Mouse (Mus musculus): ENCODE results near the gene Amotl1.

Amotl1 gene

GRCm38 (mm10) chr9:14641310-14642067, 3.4 kb downstream of the Amotl1 start:
- DNase-seq, result no peak

- DNase-seq, result no peak
These were observed 8.6 kb downstream of the Amotl1 start for GRCm38 (mm10) chr9:14636244-14636643.

GRCm38 (mm10) chr9:14635551-14635950, 9.3 kb downstream of the Amotl1 start:
- no peak for DNase-seq

- DNase-seq, result no peak
These were observed 10.7 kb downstream of the Amotl1 start for GRCm38 (mm10) chr9:14634155-14634554.

- no peak for DNase-seq
These were observed 12.3 kb downstream of the Amotl1 start for GRCm38 (mm10) chr9:14632365-14633163.

- DNase-seq, result no peak
These were observed 13.1 kb downstream of the Amotl1 start for GRCm38 (mm10) chr9:14631729-14632128.

- no peak for DNase-seq
These were observed 17.3 kb downstream of the Amotl1 start for GRCm38 (mm10) chr9:14627525-14627924.

GRCm38 (mm10) chr9:14625961-14626360, 18.9 kb downstream of the Amotl1 start:
- no peak for DNase-seq

- no peak for DNase-seq
These were observed 19.8 kb downstream of the Amotl1 start for GRCm38 (mm10) chr9:14625024-14625423.

GRCm38 (mm10) chr9:14623928-14624327, 20.9 kb downstream of the Amotl1 start:
- DNase-seq, result no peak

- no peak for DNase-seq
These were observed 21.6 kb downstream of the Amotl1 start for GRCm38 (mm10) chr9:14623250-14623649.

GRCm38 (mm10) chr9:14622848-14623247, 22.0 kb downstream of the Amotl1 start:
- DNase-seq, result no peak

GRCm38 (mm10) chr9:14620107-14620506, 24.7 kb downstream of the Amotl1 start:
- DNase-seq, result no peak

- DNase-seq, result no peak
These were observed 29.6 kb downstream of the Amotl1 start for GRCm38 (mm10) chr9:14614931-14615880.

- DNase-seq, result peak; percentile 21
These were observed 30.5 kb downstream of the Amotl1 start for GRCm38 (mm10) chr9:14614205-14614930.

GRCm38 (mm10) chr9:14613308-14614204, 31.3 kb downstream of the Amotl1 start:
- DNase-seq, result no peak

- no peak for DNase-seq
These were observed 32.3 kb downstream of the Amotl1 start for GRCm38 (mm10) chr9:14612588-14612987.

- DNase-seq, result no peak
These were observed 36.3 kb downstream of the Amotl1 start for GRCm38 (mm10) chr9:14608521-14608920.

GRCm38 (mm10) chr9:14607464-14607863, 37.4 kb downstream of the Amotl1 start:
- DNase-seq, result no peak

- no peak for DNase-seq
These were observed 38.9 kb downstream of the Amotl1 start for GRCm38 (mm10) chr9:14605992-14606391.

GRCm38 (mm10) chr9:14604363-14604762, 40.5 kb downstream of the Amotl1 start:
- no peak for DNase-seq

Data from thymus, postnatal 4 days (tissue).